Comparison of ENCODE assay signal across 8 mouse cellular contexts in genomic region chr11:61492749-61493401, GRCm38 (mm10). TPM values are rescaled to one million over a fixed set of nuclear protein-coding genes. Genes with fewer than 3 reads are reported as not detected.
DNase-seq lines count a peak whose midpoint lies in the region; ATAC-seq and TF ChIP-seq lines count a peak whose summit lies in the region.

No protein-coding gene starts in this region.

- DNase-seq in heart, adult 9 months (ENCODE audit: low spot score in 2 of 2), result no peak
- no peak for DNase-seq in ES-E14 (ENCODE audit: low read depth, low spot score)
- DNase-seq in forebrain, postnatal 0 days, result no peak
- DNase-seq in liver, postnatal 0 days, result no peak
- DNase-seq in left cerebral cortex, adult 8-10 months (ENCODE audit: low spot score in 2 of 2), result no peak
- no peak for DNase-seq in spleen, adult 12 weeks (ENCODE audit: low spot score)
- no peak for DNase-seq in spleen, adult 18-20 months

- WGBS in heart, embryonic 11.5 days (ENCODE audit: insufficient replicate concordance), result 60% methylated on average over 12 of the region's 12 CpGs
- WGBS in forebrain, postnatal 0 days, result 70% methylated on average over 12 of the region's 12 CpGs
- WGBS in liver, postnatal 0 days (ENCODE audit: insufficient replicate concordance), result 70% methylated on average over 12 of the region's 12 CpGs

- H3K36me3 ChIP-seq in heart, embryonic 11.5 days (ENCODE audit: control insufficient read depth, insufficient read depth, low read length), result peaks cover 36% of the 10 kb centered on the region
- peaks cover 40% of the 10 kb centered on the region for H3K36me3 ChIP-seq in ES-E14 (ENCODE audit: control insufficient read depth, insufficient read depth, low read length, poor library complexity, severe bottlenecking)
- H3K36me3 ChIP-seq in forebrain, postnatal 0 days (ENCODE audit: insufficient read depth), result peaks cover 41% of the 10 kb centered on the region
- peaks cover 22% of the 10 kb centered on the region for H3K36me3 ChIP-seq in liver, postnatal 0 days (replicated peaks; ENCODE audit: insufficient read depth, low read length)

- no peak overlapping the region for H3K27ac ChIP-seq in heart, embryonic 11.5 days (ENCODE audit: low read depth, low read length)
- H3K27ac ChIP-seq in ES-E14 (ENCODE audit: insufficient read depth, low read depth, low read length, poor library complexity, severe bottlenecking), result no peak overlapping the region
- peak overlapping the region; percentile 88 for H3K27ac ChIP-seq in forebrain, postnatal 0 days (ENCODE audit: low read depth, low read length)
- H3K27ac ChIP-seq in liver, postnatal 0 days (ENCODE audit: low read depth), result no peak overlapping the region

- H3K4me2 ChIP-seq in heart, embryonic 11.5 days, result peak overlapping the region; percentile 95
- peak overlapping the region; percentile 65 for H3K4me2 ChIP-seq in forebrain, postnatal 0 days (ENCODE audit: low read depth)
- H3K4me2 ChIP-seq in liver, postnatal 0 days (ENCODE audit: low read depth, low read length), result peak overlapping the region; percentile 89

- H3K9ac ChIP-seq in heart, embryonic 11.5 days (ENCODE audit: low read depth, low read length), result peak overlapping the region; percentile 88
- H3K9ac ChIP-seq in ES-E14 (ENCODE audit: insufficient read depth, low read depth, low read length, poor library complexity, severe bottlenecking), result peak overlapping the region; percentile 89
- peak overlapping the region; percentile 72 for H3K9ac ChIP-seq in forebrain, postnatal 0 days
- H3K9ac ChIP-seq in liver, postnatal 0 days (replicated peaks), result peak overlapping the region; percentile 64

- H3K4me3 ChIP-seq in heart, embryonic 11.5 days (ENCODE audit: low read depth, low read length), result peak overlapping the region; percentile 94
- peak overlapping the region; percentile 81 to 90 for H3K4me3 ChIP-seq in ES-E14 (ENCODE audit: insufficient read depth in 1 of 2, low read depth in 1 of 2, low read length in 2 of 2, poor library complexity in 1 of 2, severe bottlenecking in 1 of 2)
- H3K4me3 ChIP-seq in forebrain, postnatal 0 days (ENCODE audit: low read depth, low read length), result peak overlapping the region; percentile 56
- peak overlapping the region; percentile 68 for H3K4me3 ChIP-seq in liver, postnatal 0 days (ENCODE audit: low read depth, low read length)

- no peak for ATAC-seq in heart, embryonic 11.5 days (replicated peaks; ENCODE audit: insufficient number of reproducible peaks, low FRiP score, low TSS enrichment)
- no peak for ATAC-seq in forebrain, postnatal 0 days
- no peak for ATAC-seq in liver, postnatal 0 days

- no peak for TF ChIP-seq EP300 in liver, postnatal 0 days (IDR thresholded peaks at IDR 0.05; ENCODE audit: low read depth)

- TF ChIP-seq CTCF in forebrain, postnatal 0 days (IDR thresholded peaks at IDR 0.05; ENCODE audit: low read depth), result no peak
- no peak for TF ChIP-seq CTCF in liver, postnatal 0 days (IDR thresholded peaks at IDR 0.05; ENCODE audit: low read depth)

- H3K27me3 ChIP-seq in heart, embryonic 11.5 days (ENCODE audit: control insufficient read depth, insufficient read depth, low read length), result no peaks in the 10 kb centered on the region
- no peaks in the 10 kb centered on the region for H3K27me3 ChIP-seq in forebrain, postnatal 0 days (ENCODE audit: insufficient read depth, low read length)
- H3K27me3 ChIP-seq in liver, postnatal 0 days (ENCODE audit: insufficient read depth, low read length), result no peaks in the 10 kb centered on the region

- H3K4me1 ChIP-seq in heart, embryonic 11.5 days (ENCODE audit: control insufficient read depth, insufficient read depth, low read length), result peaks cover 9% of the 10 kb centered on the region
- H3K4me1 ChIP-seq in ES-E14 (ENCODE audit: control insufficient read depth in 2 of 2, insufficient read depth in 2 of 2, low read length in 2 of 2, poor library complexity in 1 of 2), result peaks cover 0 to 6% of the 10 kb centered on the region in 2 experiments; a peak in 3 of 4 replicates
- H3K4me1 ChIP-seq in forebrain, postnatal 0 days (ENCODE audit: insufficient read depth), result peaks cover 10% of the 10 kb centered on the region; the same call in 1 of the 2 replicates
- peaks cover 18% of the 10 kb centered on the region; the same call in 1 of the 2 replicates for H3K4me1 ChIP-seq in liver, postnatal 0 days (ENCODE audit: insufficient read depth)

- in situ Hi-C loops in ES-E14 (cut with MboI; ENCODE audit: low sequenced_read_pairs in 2 of 2, unreplicated experiment in 2 of 2), result no loop called here

- H3K9me3 ChIP-seq in heart, embryonic 11.5 days (replicated peaks; ENCODE audit: control insufficient read depth, low read length), result no peaks in the 10 kb centered on the region
- no peaks in the 10 kb centered on the region for H3K9me3 ChIP-seq in ES-E14 (ENCODE audit: control insufficient read depth, insufficient read depth, low read depth, low read length)
- H3K9me3 ChIP-seq in forebrain, postnatal 0 days (ENCODE audit: low read length), result no peaks in the 10 kb centered on the region
- H3K9me3 ChIP-seq in liver, postnatal 0 days (ENCODE audit: low read length), result no peaks in the 10 kb centered on the region

TF ChIP-seq in ES-E14, 5 proteins besides CTCF, POLR2A, EP300 and RAD21:
- TF ChIP-seq CHD2 (IDR thresholded peaks at IDR 0.05; ENCODE audit: low read depth, low read length) (no peak), MAFK (IDR thresholded peaks at IDR 0.05; ENCODE audit: insufficient read depth, low read depth, low read length) (no peak), ZNF384 (IDR thresholded peaks at IDR 0.05; ENCODE audit: low read depth, low read length) (no peak), ZC3H11A (IDR thresholded peaks at IDR 0.05; ENCODE audit: borderline replicate concordance, low read depth, low read length) (no peak), HCFC1 (IDR thresholded peaks at IDR 0.05; ENCODE audit: borderline replicate concordance, insufficient read depth, low read length) (no peak)

RNA-seq across cellular contexts. Expression of gene Mapk7, which starts 1.3 kb away (rescaled TPM):
- 22.3 and 25.8 TPM in 2 replicates for polyA plus RNA-seq in heart, embryonic 11.5 days (2014; fragmentation: Nextera tagmentation; extraction: Ambion mirVana)
- 24.8 and 25.3 TPM in 2 replicates for total RNA-seq in ES-E14 (2012; rRNA removed)
- total RNA-seq in forebrain, postnatal 0 days (2014; rRNA removed), result 45.9 and 50.3 TPM in 2 replicates
- polyA plus RNA-seq in forebrain, postnatal 0 days (2015; fragmentation: Nextera tagmentation; extraction: Ambion mirVana), result 53.6 and 58.5 TPM in 2 replicates
- 4.8 and 5.6 TPM in 2 replicates for polyA plus RNA-seq in liver, postnatal 0 days (2015; fragmentation: Nextera tagmentation; extraction: Ambion mirVana)
- 10 to 100 TPM; 19.5 to 22.4 (median 21.0) TPM for total RNA-seq in left cerebral cortex, adult 8-10 months (2022)

RNA-seq across cellular contexts. Expression of gene Mfap4, which starts 7.6 kb away (rescaled TPM):
- polyA plus RNA-seq in heart, embryonic 11.5 days (2014; fragmentation: Nextera tagmentation; extraction: Ambion mirVana), result 57.6 and 58.4 TPM in 2 replicates
- total RNA-seq in ES-E14 (2012; rRNA removed), result 2.5 and 2.9 TPM in 2 replicates
- total RNA-seq in forebrain, postnatal 0 days (2014; rRNA removed), result 8.0 and 17.4 TPM in 2 replicates
- polyA plus RNA-seq in forebrain, postnatal 0 days (2015; fragmentation: Nextera tagmentation; extraction: Ambion mirVana), result 19.6 and 23.0 TPM in 2 replicates
- polyA plus RNA-seq in liver, postnatal 0 days (2015; fragmentation: Nextera tagmentation; extraction: Ambion mirVana), result 4.9 TPM in 2 replicates
- total RNA-seq in left cerebral cortex, adult 8-10 months (2022), result 1 to 10 TPM; 1.9 to 4.0 (median 3.1) TPM

RNA-seq across cellular contexts. Expression of gene B9d1, which starts 12.1 kb away (rescaled TPM):
- polyA plus RNA-seq in heart, embryonic 11.5 days (2014; fragmentation: Nextera tagmentation; extraction: Ambion mirVana), result 13.3 and 14.5 TPM in 2 replicates
- 84.7 and 108 TPM in 2 replicates for total RNA-seq in ES-E14 (2012; rRNA removed)
- 18.8 and 27.5 TPM in 2 replicates for total RNA-seq in forebrain, postnatal 0 days (2014; rRNA removed)
- 25.4 and 26.8 TPM in 2 replicates for polyA plus RNA-seq in forebrain, postnatal 0 days (2015; fragmentation: Nextera tagmentation; extraction: Ambion mirVana)
- polyA plus RNA-seq in liver, postnatal 0 days (2015; fragmentation: Nextera tagmentation; extraction: Ambion mirVana), result 1.4 and 1.6 TPM in 2 replicates
- total RNA-seq in left cerebral cortex, adult 8-10 months (2022), result 10 to 100 TPM; 46.9 to 57.8 (median 47.2) TPM

RNA-seq across cellular contexts. Expression of gene Rnf112, which starts 38.9 kb away (rescaled TPM):
- polyA plus RNA-seq in heart, embryonic 11.5 days (2014; fragmentation: Nextera tagmentation; extraction: Ambion mirVana), result 0.09 TPM in 1 of 2 replicates, not detected in the other
- total RNA-seq in ES-E14 (2012; rRNA removed), result 0.58 and 1.2 TPM in 2 replicates
- total RNA-seq in forebrain, postnatal 0 days (2014; rRNA removed), result 85.9 and 91.3 TPM in 2 replicates
- polyA plus RNA-seq in forebrain, postnatal 0 days (2015; fragmentation: Nextera tagmentation; extraction: Ambion mirVana), result 17.4 and 27.3 TPM in 2 replicates
- 0.04 and 0.06 TPM in 2 replicates for polyA plus RNA-seq in liver, postnatal 0 days (2015; fragmentation: Nextera tagmentation; extraction: Ambion mirVana)
- 100 to 1,000 TPM; 223 to 281 (median 257) TPM for total RNA-seq in left cerebral cortex, adult 8-10 months (2022)
